Mouse (Mus musculus): ENCODE data around the gene Insr. TPM values are rescaled to one million over a fixed set of nuclear protein-coding genes. Genes with fewer than 3 reads are reported as not detected.

Insr gene
- total RNA-seq, 2 experiments from 2014 or later = 44.5 to 47.6 TPM

Small RNAs within 50 kb of the gene (microRNA-seq; reads per million reads assigned to microRNA genes)
- gene Gm25775 = not detected

Other genes starting within 250 kb of the Insr start
- not detected for gene A430078G23Rik, start 73.8 kb upstream of the Insr start, total RNA-seq (2021)
- gene Arhgef18, start 113.4 kb upstream of the Insr start, total RNA-seq (2021) = 10 to 100 TPM; 33.3 to 35.6 TPM
- gene Pex11g, start 188.1 kb upstream of the Insr start, total RNA-seq (2021) = 1 to 10 TPM in 1 of 2 experiments, under 1 TPM in 1; 0.73 to 1.1 TPM
- gene Tex45, start 191.2 kb upstream of the Insr start, total RNA-seq (2021) = under 1 TPM in 1 of 2 experiments, not detected in 1; 0.30 TPM
- gene Zfp358, start 213.5 kb upstream of the Insr start, total RNA-seq (2021) = 10 to 100 TPM; 29.4 to 31.2 TPM
- gene Mcoln1, start 220.8 kb upstream of the Insr start, total RNA-seq (2021) = 10 to 100 TPM; 77.7 to 81.4 TPM
- gene Pnpla6, start 235.8 kb upstream of the Insr start, total RNA-seq (2021) = 10 to 100 TPM; 73.7 to 79.2 TPM

Data from left cerebral cortex, postnatal 10 days (tissue).